Mouse (Mus musculus): ENCODE data around the gene Ccdc175. TPM values are rescaled to one million over a fixed set of nuclear protein-coding genes. Genes with fewer than 3 reads are reported as not detected.

Ccdc175 gene
- polyA plus RNA-seq, 1 experiment from 2014 or later: not detected

GRCm38 (mm10) chr12:72225371-72225770, 40.5 kb upstream of the Ccdc175 start:
- no peak overlapping the region for H3K27ac ChIP-seq (ENCODE audit: low read length)
- ATAC-seq (no peak), DNase-seq (ENCODE audit: low spot score) (no peak)
- H3K4me2 ChIP-seq (replicated peaks; ENCODE audit: low read depth, low read length): no peak overlapping the region
- no peaks in the 10 kb centered on the region for H3K36me3 ChIP-seq (ENCODE audit: insufficient read depth, low read length)
- no peak for TF ChIP-seq CTCF (IDR thresholded peaks at IDR 0.05)
- H3K4me1 ChIP-seq (ENCODE audit: insufficient read depth, low read depth, low read length): no peaks in the 10 kb centered on the region
- 88% methylated on average over 3 of the region's 3 CpGs for WGBS
- no peaks in the 10 kb centered on the region for H3K9me3 ChIP-seq (ENCODE audit: low read length)
- no peaks in the 10 kb centered on the region for H3K27me3 ChIP-seq (replicated peaks; ENCODE audit: insufficient read depth, low read length)
- H3K9ac ChIP-seq (replicated peaks; ENCODE audit: low read depth): no peak overlapping the region
- no peak overlapping the region for H3K4me3 ChIP-seq (ENCODE audit: low read depth, low read length)

GRCm38 (mm10) chr12:72223557-72224102, 38.8 kb upstream of the Ccdc175 start:
- TF ChIP-seq EP300 (IDR thresholded peaks at IDR 0.05) (no peak), CTCF (IDR thresholded peaks at IDR 0.05) (no peak)
- Histone ChIP-seq H3K4me1 (ENCODE audit: insufficient read depth, low read depth, low read length) (no peaks in the 10 kb centered on the region), H3K4me2 (replicated peaks; ENCODE audit: low read depth, low read length) (no peak overlapping the region), H3K4me3 (ENCODE audit: low read depth, low read length) (no peak overlapping the region), H3K9me3 (ENCODE audit: low read length) (no peaks in the 10 kb centered on the region), H3K27ac (ENCODE audit: low read length) (no peak overlapping the region), H3K9ac (replicated peaks; ENCODE audit: low read depth) (no peak overlapping the region), H3K27me3 (replicated peaks; ENCODE audit: insufficient read depth, low read length) (no peaks in the 10 kb centered on the region), H3K36me3 (ENCODE audit: insufficient read depth, low read length) (no peaks in the 10 kb centered on the region)
- 89% methylated on average over 16 of the region's 16 CpGs for WGBS
- ATAC-seq: no peak
- DNase-seq (ENCODE audit: low spot score): no peak

GRCm38 (mm10) chr12:72213554-72213953, 28.7 kb upstream of the Ccdc175 start:
- DNase-seq (ENCODE audit: low spot score) (peak; percentile 41), ATAC-seq (peak; percentile 83)
- no peak overlapping the region for H3K4me3 ChIP-seq (ENCODE audit: low read depth, low read length)
- no peaks in the 10 kb centered on the region for H3K4me1 ChIP-seq (ENCODE audit: insufficient read depth, low read depth, low read length)
- H3K36me3 ChIP-seq (ENCODE audit: insufficient read depth, low read length): no peaks in the 10 kb centered on the region
- H3K9me3 ChIP-seq (ENCODE audit: low read length): no peaks in the 10 kb centered on the region
- no peak overlapping the region for H3K4me2 ChIP-seq (replicated peaks; ENCODE audit: low read depth, low read length)
- WGBS: 36% methylated on average over 5 of the region's 5 CpGs
- peak overlapping the region; percentile 29; the same call in 1 of the 2 replicates for H3K27ac ChIP-seq (ENCODE audit: low read length)
- H3K27me3 ChIP-seq (replicated peaks; ENCODE audit: insufficient read depth, low read length): no peaks in the 10 kb centered on the region
- peak; percentile 52; the same call in 1 of the 2 replicates for TF ChIP-seq EP300 (IDR thresholded peaks at IDR 0.05)
- no peak for TF ChIP-seq CTCF (IDR thresholded peaks at IDR 0.05)
- no peak overlapping the region for H3K9ac ChIP-seq (replicated peaks; ENCODE audit: low read depth)

- no peak overlapping the region for H3K9ac ChIP-seq (replicated peaks; ENCODE audit: low read depth)
- no peaks in the 10 kb centered on the region for H3K36me3 ChIP-seq (ENCODE audit: insufficient read depth, low read length)
- no peak overlapping the region for H3K4me3 ChIP-seq (ENCODE audit: low read depth, low read length)
- WGBS: 94% methylated on average over 3 of the region's 3 CpGs
- no peak for DNase-seq (ENCODE audit: low spot score)
- no peaks in the 10 kb centered on the region; the same call in 1 of the 2 replicates for H3K4me1 ChIP-seq (ENCODE audit: insufficient read depth, low read depth, low read length)
- TF ChIP-seq CTCF (IDR thresholded peaks at IDR 0.05): no peak
- no peak for TF ChIP-seq EP300 (IDR thresholded peaks at IDR 0.05)
- H3K27me3 ChIP-seq (replicated peaks; ENCODE audit: insufficient read depth, low read length): no peaks in the 10 kb centered on the region
- H3K27ac ChIP-seq (ENCODE audit: low read length): no peak overlapping the region
- no peak overlapping the region for H3K4me2 ChIP-seq (replicated peaks; ENCODE audit: low read depth, low read length)
- no peak for ATAC-seq
- no peaks in the 10 kb centered on the region for H3K9me3 ChIP-seq (ENCODE audit: low read length)
These were observed 16.0 kb upstream of the Ccdc175 start for GRCm38 (mm10) chr12:72200828-72201227.

- Histone ChIP-seq H3K9me3 (ENCODE audit: low read length) (no peaks in the 10 kb centered on the region), H3K4me1 (ENCODE audit: insufficient read depth, low read depth, low read length) (no peaks in the 10 kb centered on the region; the same call in 1 of the 2 replicates), H3K9ac (replicated peaks; ENCODE audit: low read depth) (no peak overlapping the region), H3K27me3 (replicated peaks; ENCODE audit: insufficient read depth, low read length) (no peaks in the 10 kb centered on the region), H3K4me3 (ENCODE audit: low read depth, low read length) (no peak overlapping the region), H3K36me3 (ENCODE audit: insufficient read depth, low read length) (no peaks in the 10 kb centered on the region), H3K4me2 (replicated peaks; ENCODE audit: low read depth, low read length) (peak overlapping the region; percentile 12; the same call in 1 of the 2 replicates), H3K27ac (ENCODE audit: low read length) (no peak overlapping the region)
- ATAC-seq: peak; percentile 41
- peak; percentile 43 for DNase-seq (ENCODE audit: low spot score)
- no peak for TF ChIP-seq CTCF (IDR thresholded peaks at IDR 0.05)
- no peak for TF ChIP-seq EP300 (IDR thresholded peaks at IDR 0.05)
- WGBS: 34% methylated on average over 18 of the region's 18 CpGs
These were observed 13.2 kb upstream of the Ccdc175 start for GRCm38 (mm10) chr12:72197925-72198486.

GRCm38 (mm10) chr12:72197434-72197833, 12.6 kb upstream of the Ccdc175 start:
- no peak overlapping the region for H3K4me3 ChIP-seq (ENCODE audit: low read depth, low read length)
- no peak overlapping the region for H3K4me2 ChIP-seq (replicated peaks; ENCODE audit: low read depth, low read length)
- no peaks in the 10 kb centered on the region; the same call in 1 of the 2 replicates for H3K4me1 ChIP-seq (ENCODE audit: insufficient read depth, low read depth, low read length)
- no peaks in the 10 kb centered on the region for H3K36me3 ChIP-seq (ENCODE audit: insufficient read depth, low read length)
- ATAC-seq (no peak), DNase-seq (ENCODE audit: low spot score) (no peak)
- TF ChIP-seq EP300 (IDR thresholded peaks at IDR 0.05) (no peak), CTCF (IDR thresholded peaks at IDR 0.05) (no peak)
- no peak overlapping the region for H3K9ac ChIP-seq (replicated peaks; ENCODE audit: low read depth)
- 47% methylated on average over 7 of the region's 7 CpGs for WGBS
- H3K9me3 ChIP-seq (ENCODE audit: low read length): no peaks in the 10 kb centered on the region
- no peak overlapping the region for H3K27ac ChIP-seq (ENCODE audit: low read length)
- no peaks in the 10 kb centered on the region for H3K27me3 ChIP-seq (replicated peaks; ENCODE audit: insufficient read depth, low read length)

Measured in lung, postnatal 0 days (tissue).